Mouse (Mus musculus) testis, adult 10 weeks (tissue): ENCODE data around the gene Mcm9. TPM values are rescaled to one million over a fixed set of nuclear protein-coding genes. Genes with fewer than 3 reads are reported as not detected.

Experiments used
- polyA plus RNA-seq: library from polyadenylated mRNA; stranded (reverse); fragments of 350-450 nt; fragmentation: Illumina TruSeq; extraction: RNeasy Lipid Tissue Mini Kit (QIAGEN cat#74804); gene quantifications from one replicate; pipeline ENCODE4 v1.2.3, GENCODE M21; 2014; ENCODE audit warnings: low read depth, low replicate concordance

The Mcm9 gene
- polyA plus RNA-seq = 13.1 TPM

DNA sequence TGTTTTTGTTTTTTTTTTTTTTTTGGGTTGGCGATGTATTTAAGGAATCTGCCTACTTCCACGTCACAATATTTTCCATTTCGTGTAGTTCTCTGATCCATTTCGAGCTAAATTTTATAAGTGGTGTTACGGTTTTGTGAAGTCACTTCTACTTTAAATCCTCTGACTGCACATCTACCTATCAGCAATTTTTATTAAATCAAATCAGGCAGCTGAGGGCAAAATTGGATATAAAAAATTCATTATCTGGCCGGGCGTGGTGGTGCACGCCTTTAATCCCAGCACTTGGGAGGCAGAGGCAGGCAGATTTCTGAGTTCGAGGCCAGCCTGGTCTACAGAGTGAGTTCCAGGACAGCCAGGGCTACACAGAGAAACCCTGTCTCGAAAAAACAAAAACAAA, at the start of gene Mcm9:
Gene Mcm9, minus strand, starts transcription at position 101 of the 400 bp plus-strand sequence.

GRCm38 (mm10) chr10:53596677-53597120, 33.5 kb downstream of the Mcm9 start, which contains the start of gene Asf1a:
Gene Asf1a (plus strand): TSS chr10:53596757.

Other genes with a start within 250 kb of the Mcm9 start
- 115 TPM for gene Asf1a, start 33.7 kb downstream of the Mcm9 start, polyA plus RNA-seq
- gene Fam184a, start 120.7 kb upstream of the Mcm9 start, polyA plus RNA-seq = 111 TPM